Mouse (Mus musculus) ZHBTc4 (cell line): Measurements from ENCODE around the gene Acrv1.
"Not testable (repeated sequence)": the region's sequence is repeated elsewhere in the genome, so short reads cannot be mapped to it uniquely, and the experiment has no call there.

ENCODE experiments used
- DNase-seq: peaks from one replicate; pipeline ENCODE4 v3.0.0-alpha.2; 2011; ENCODE audit warnings: low read depth, low spot score

Acrv1 gene

GRCm38 (mm10) chr9:36692920-36693319 lies at the start of gene Acrv1:
Gene Acrv1 (plus strand): TSS chr9:36693220.
- DNase-seq, result no peak

GRCm38 (mm10) chr9:36643276-36643675 lies 49.7 kb upstream of the Acrv1 start, which contains the start of gene A630095E13Rik:
Gene A630095E13Rik (minus strand): TSS chr9:36643376.
- DNase-seq, result not testable (repeated sequence)

GRCm38 (mm10) chr9:36681424-36681823 lies 11.6 kb upstream of the Acrv1 start:
- DNase-seq, result no peak

- peak; percentile 37 for DNase-seq
Measured at GRCm38 (mm10) chr9:36687329-36687728, 5.7 kb upstream of the Acrv1 start.

GRCm38 (mm10) chr9:36694276-36694675 lies 1.3 kb downstream of the Acrv1 start:
- DNase-seq, result no peak

GRCm38 (mm10) chr9:36705923-36706322 lies 12.9 kb downstream of the Acrv1 start:
- DNase-seq, result no peak

- DNase-seq, result no peak
Measured at GRCm38 (mm10) chr9:36707304-36707703, 14.3 kb downstream of the Acrv1 start.

- DNase-seq, result peak; percentile 16
Measured at GRCm38 (mm10) chr9:36716624-36717023, 23.6 kb downstream of the Acrv1 start.

- DNase-seq, result peak; percentile 97
Measured at GRCm38 (mm10) chr9:36726131-36727033, 33.4 kb downstream of the Acrv1 start.

- DNase-seq, result peak; percentile 21
Measured at GRCm38 (mm10) chr9:36727034-36727755, 34.2 kb downstream of the Acrv1 start, which contains the start of gene Chek1. Gene Chek1 (minus strand): TSS chr9:36727065.
